Mouse (Mus musculus): ENCODE measurements around the gene Wdfy2. TPM values are rescaled to one million over a fixed set of nuclear protein-coding genes. Genes with fewer than 3 reads are reported as not detected.

The Wdfy2 gene
- polyA plus RNA-seq, 1 experiment: 8.3 TPM

DNA sequence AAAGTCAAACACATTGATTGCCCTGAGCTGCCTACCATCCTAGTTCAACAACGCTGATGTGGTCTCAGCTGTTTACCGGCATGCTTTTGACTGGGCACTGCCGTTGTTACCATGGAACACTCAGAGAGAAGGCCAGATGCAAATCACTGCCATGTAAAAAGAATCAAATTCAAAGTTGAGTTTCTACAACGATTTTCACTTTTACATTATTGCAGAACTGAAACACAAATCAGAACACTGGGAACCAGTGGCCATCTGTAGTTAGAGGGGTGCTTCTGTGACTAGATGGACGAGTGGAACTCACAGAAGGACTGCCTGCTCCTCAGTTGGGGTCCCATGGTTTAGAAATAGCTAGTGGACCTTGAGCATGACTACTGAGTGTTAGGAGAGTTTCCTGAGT is 19.0 kb downstream of the Wdfy2 start:
- Histone ChIP-seq H3K4me3 (ENCODE audit: insufficient read depth, low read depth, low read length) (no peak overlapping the region), H3K27ac (ENCODE audit: insufficient read depth, low read depth, low read length) (no peak overlapping the region), H3K27me3 (replicated peaks; ENCODE audit: control insufficient read depth, insufficient read depth, low read length) (no peaks in the 10 kb centered on the region), H3K36me3 (ENCODE audit: control insufficient read depth, insufficient read depth, low read length) (no peaks in the 10 kb centered on the region), H3K4me1 (ENCODE audit: control insufficient read depth, insufficient read depth, low read length) (peaks cover 16% of the 10 kb centered on the region)
- TF ChIP-seq POLR2A (IDR thresholded peaks at IDR 0.05; ENCODE audit: low read depth, low read length) (no peak), CTCF (conservative IDR thresholded peaks at IDR 0.05; ENCODE audit: insufficient read depth, insufficient read length, low read depth, low read length) (no peak)
- WGBS: 88% methylated on average over 5 of the region's 5 CpGs
- no peak for DNase-seq

DNA sequence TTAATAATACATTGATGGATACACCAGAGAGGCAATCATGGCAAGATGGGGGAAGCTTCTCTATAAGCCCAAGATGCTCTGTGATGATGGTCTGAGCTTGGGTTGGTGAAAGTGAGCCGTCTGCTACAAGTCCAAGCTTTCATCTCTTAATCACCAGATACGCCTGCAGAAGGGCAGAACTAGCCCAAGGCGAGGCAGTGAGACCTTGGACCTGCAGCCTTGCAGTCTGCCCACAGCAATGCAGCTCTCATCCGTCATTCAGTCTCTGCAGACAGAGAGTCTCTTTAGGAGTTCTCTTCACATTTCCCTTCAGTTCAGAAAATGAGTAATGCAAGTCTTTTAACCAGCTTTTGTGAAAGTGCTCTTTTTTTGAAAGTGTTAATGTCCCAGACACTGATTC is 20.4 kb downstream of the Wdfy2 start:
- Histone ChIP-seq H3K27ac (ENCODE audit: insufficient read depth, low read depth, low read length) (no peak overlapping the region), H3K36me3 (ENCODE audit: control insufficient read depth, insufficient read depth, low read length) (no peaks in the 10 kb centered on the region), H3K27me3 (replicated peaks; ENCODE audit: control insufficient read depth, insufficient read depth, low read length) (no peaks in the 10 kb centered on the region), H3K4me1 (ENCODE audit: control insufficient read depth, insufficient read depth, low read length) (peaks cover 7% of the 10 kb centered on the region), H3K4me3 (ENCODE audit: insufficient read depth, low read depth, low read length) (no peak overlapping the region)
- no peak for TF ChIP-seq POLR2A (IDR thresholded peaks at IDR 0.05; ENCODE audit: low read depth, low read length)
- TF ChIP-seq CTCF (conservative IDR thresholded peaks at IDR 0.05; ENCODE audit: insufficient read depth, insufficient read length, low read depth, low read length): no peak
- DNase-seq: no peak
- 78% methylated on average over 4 of the region's 4 CpGs for WGBS

DNA sequence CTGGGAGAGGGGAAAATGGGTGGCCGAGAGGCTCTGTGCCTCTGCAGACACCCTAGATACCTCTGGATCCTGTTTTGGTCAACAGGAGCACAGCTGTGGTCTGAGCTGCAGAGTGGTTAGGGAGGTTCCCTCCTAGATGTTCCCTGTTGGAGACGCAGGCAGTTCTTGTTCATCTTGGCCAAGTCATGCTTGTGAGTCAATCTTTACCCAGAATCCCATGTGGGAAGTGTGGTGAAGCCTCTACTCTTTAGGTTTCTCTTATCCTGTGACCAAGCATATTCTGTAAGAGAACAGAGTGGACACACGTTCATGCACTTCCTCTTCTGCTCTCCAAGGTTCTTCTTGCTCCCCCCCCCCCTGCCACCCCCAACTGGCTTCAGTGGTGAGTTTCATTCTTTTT is 20.8 kb downstream of the Wdfy2 start:
- H3K36me3 ChIP-seq (ENCODE audit: control insufficient read depth, insufficient read depth, low read length): no peaks in the 10 kb centered on the region
- no peak overlapping the region for H3K4me3 ChIP-seq (ENCODE audit: insufficient read depth, low read depth, low read length)
- H3K4me1 ChIP-seq (ENCODE audit: control insufficient read depth, insufficient read depth, low read length): peaks cover 7% of the 10 kb centered on the region
- DNase-seq: no peak
- TF ChIP-seq CTCF (conservative IDR thresholded peaks at IDR 0.05; ENCODE audit: insufficient read depth, insufficient read length, low read depth, low read length) (no peak), POLR2A (IDR thresholded peaks at IDR 0.05; ENCODE audit: low read depth, low read length) (no peak)
- no peaks in the 10 kb centered on the region for H3K27me3 ChIP-seq (replicated peaks; ENCODE audit: control insufficient read depth, insufficient read depth, low read length)
- no peak overlapping the region for H3K27ac ChIP-seq (ENCODE audit: insufficient read depth, low read depth, low read length)
- 68% methylated on average over 3 of the region's 3 CpGs for WGBS

DNA sequence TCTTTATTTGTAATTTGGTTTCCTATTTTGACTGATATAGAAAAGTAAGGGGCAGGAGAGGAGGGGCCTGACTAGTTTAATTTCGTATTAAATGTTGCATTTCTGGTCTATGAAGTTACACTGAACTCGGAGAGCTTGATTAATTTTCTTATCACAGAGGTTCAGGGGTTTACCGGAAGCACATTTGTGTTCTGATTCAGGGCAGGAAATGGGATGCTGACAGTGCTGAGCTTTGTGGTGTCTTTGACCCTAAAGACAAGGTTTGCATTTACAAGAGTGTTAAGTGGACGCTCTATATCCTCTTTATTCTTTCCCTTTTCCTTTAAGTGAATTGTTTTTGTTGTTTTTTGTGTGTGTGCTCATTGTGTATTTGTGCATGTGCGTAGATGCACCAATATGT is 25.1 kb downstream of the Wdfy2 start:
- Histone ChIP-seq H3K27me3 (replicated peaks; ENCODE audit: control insufficient read depth, insufficient read depth, low read length) (no peaks in the 10 kb centered on the region), H3K36me3 (ENCODE audit: control insufficient read depth, insufficient read depth, low read length) (no peaks in the 10 kb centered on the region), H3K4me3 (ENCODE audit: insufficient read depth, low read depth, low read length) (no peak overlapping the region), H3K27ac (ENCODE audit: insufficient read depth, low read depth, low read length) (no peak overlapping the region), H3K4me1 (ENCODE audit: control insufficient read depth, insufficient read depth, low read length) (peaks cover 10% of the 10 kb centered on the region)
- WGBS: 65% methylated on average over 5 of the region's 5 CpGs
- no peak for TF ChIP-seq POLR2A (IDR thresholded peaks at IDR 0.05; ENCODE audit: low read depth, low read length)
- no peak for TF ChIP-seq CTCF (conservative IDR thresholded peaks at IDR 0.05; ENCODE audit: insufficient read depth, insufficient read length, low read depth, low read length)
- no peak for DNase-seq

DNA sequence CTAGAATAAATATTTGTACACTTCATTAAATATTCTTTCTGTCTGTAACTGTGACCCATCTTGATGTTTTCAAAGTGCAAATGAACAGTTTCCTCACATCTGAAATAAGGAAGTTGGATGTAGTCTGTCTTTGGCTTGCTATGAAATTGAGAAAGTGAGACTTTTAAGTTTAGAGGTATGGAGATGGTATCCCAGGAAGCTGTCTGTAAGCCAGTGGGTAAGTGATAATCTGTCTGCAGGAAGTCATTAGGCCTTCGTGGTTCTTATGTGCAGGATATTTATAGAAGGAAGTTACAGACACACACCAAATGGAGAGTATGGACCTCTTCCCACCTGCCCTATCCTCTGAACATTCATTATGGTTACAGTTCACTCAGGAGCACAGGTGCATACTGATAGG is 26.8 kb downstream of the Wdfy2 start:
- Histone ChIP-seq H3K4me1 (ENCODE audit: control insufficient read depth, insufficient read depth, low read length) (peaks cover 5% of the 10 kb centered on the region; the same call in 1 of the 2 replicates), H3K27me3 (replicated peaks; ENCODE audit: control insufficient read depth, insufficient read depth, low read length) (no peaks in the 10 kb centered on the region), H3K27ac (ENCODE audit: insufficient read depth, low read depth, low read length) (no peak overlapping the region), H3K4me3 (ENCODE audit: insufficient read depth, low read depth, low read length) (no peak overlapping the region), H3K36me3 (ENCODE audit: control insufficient read depth, insufficient read depth, low read length) (no peaks in the 10 kb centered on the region)
- DNase-seq: no peak
- TF ChIP-seq CTCF (conservative IDR thresholded peaks at IDR 0.05; ENCODE audit: insufficient read depth, insufficient read length, low read depth, low read length) (no peak), POLR2A (IDR thresholded peaks at IDR 0.05; ENCODE audit: low read depth, low read length) (no peak)
- 33% methylated on average over 1 of the region's 1 CpGs for WGBS

DNA sequence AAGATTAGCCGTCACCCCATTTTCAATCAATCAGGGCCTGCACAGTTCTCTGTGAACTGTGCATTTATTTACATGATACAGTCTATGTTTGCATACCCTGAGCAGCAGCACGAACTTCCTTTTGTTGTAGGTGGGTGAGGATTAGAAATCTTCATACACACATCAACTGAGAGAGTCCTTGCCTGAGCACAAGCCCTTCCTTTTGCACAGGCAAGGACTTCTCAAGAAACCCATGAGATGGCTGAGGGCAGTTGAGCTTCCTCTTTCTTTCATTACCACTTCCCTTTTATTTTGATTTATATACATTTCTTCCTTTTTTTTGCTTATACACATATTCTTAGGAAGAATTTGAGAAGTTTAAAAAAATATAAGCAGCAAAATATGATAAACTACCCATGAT is 27.9 kb downstream of the Wdfy2 start:
- WGBS: 71% methylated on average over 2 of the region's 2 CpGs

DNA sequence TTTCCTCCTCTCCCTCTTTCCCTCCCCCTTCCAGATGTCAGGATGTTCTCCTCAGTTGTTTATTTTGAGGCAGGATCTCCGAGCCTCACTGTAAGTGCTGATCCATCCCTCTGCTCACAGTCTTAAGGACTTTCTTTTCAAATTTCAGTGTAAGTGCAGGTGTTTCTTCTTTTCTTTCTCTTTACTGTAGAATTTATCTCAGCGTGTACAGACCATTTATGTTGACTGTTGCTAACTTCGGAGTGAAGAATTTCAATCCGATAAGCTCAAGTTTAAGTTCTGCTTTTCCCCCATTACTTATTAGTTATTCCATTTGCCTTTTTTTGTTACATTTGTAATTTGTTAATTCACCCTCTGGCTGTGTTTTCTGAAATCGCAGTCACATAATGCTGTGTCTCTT is 29.6 kb downstream of the Wdfy2 start:
- DNase-seq: no peak
- Histone ChIP-seq H3K4me3 (ENCODE audit: insufficient read depth, low read depth, low read length) (no peak overlapping the region), H3K4me1 (ENCODE audit: control insufficient read depth, insufficient read depth, low read length) (peaks cover 9% of the 10 kb centered on the region; the same call in 1 of the 2 replicates), H3K36me3 (ENCODE audit: control insufficient read depth, insufficient read depth, low read length) (no peaks in the 10 kb centered on the region), H3K27ac (ENCODE audit: insufficient read depth, low read depth, low read length) (no peak overlapping the region), H3K27me3 (replicated peaks; ENCODE audit: control insufficient read depth, insufficient read depth, low read length) (no peaks in the 10 kb centered on the region)
- no peak for TF ChIP-seq POLR2A (IDR thresholded peaks at IDR 0.05; ENCODE audit: low read depth, low read length)
- no peak for TF ChIP-seq CTCF (conservative IDR thresholded peaks at IDR 0.05; ENCODE audit: insufficient read depth, insufficient read length, low read depth, low read length)
- 78% methylated on average over 5 of the region's 5 CpGs for WGBS

More for the DNA sequence above, 27.9 kb downstream of the Wdfy2 start:
- Histone ChIP-seq H3K27me3 (replicated peaks; ENCODE audit: control insufficient read depth, insufficient read depth, low read length) (no peaks in the 10 kb centered on the region), H3K4me1 (ENCODE audit: control insufficient read depth, insufficient read depth, low read length) (peaks cover 5% of the 10 kb centered on the region; the same call in 1 of the 2 replicates), H3K36me3 (ENCODE audit: control insufficient read depth, insufficient read depth, low read length) (no peaks in the 10 kb centered on the region), H3K4me3 (ENCODE audit: insufficient read depth, low read depth, low read length) (no peak overlapping the region), H3K27ac (ENCODE audit: insufficient read depth, low read depth, low read length) (no peak overlapping the region)
- no peak for TF ChIP-seq POLR2A (IDR thresholded peaks at IDR 0.05; ENCODE audit: low read depth, low read length)
- TF ChIP-seq CTCF (conservative IDR thresholded peaks at IDR 0.05; ENCODE audit: insufficient read depth, insufficient read length, low read depth, low read length): no peak
- DNase-seq: no peak

All from kidney, adult 2 months (tissue).